Mouse (Mus musculus) retina, postnatal 7 days (tissue): Measurements from ENCODE around the gene Dnajb2.

Experiments used
- DNase-seq: peaks from one replicate; pipeline ENCODE4 v3.0.0-alpha.2; 2012; ENCODE audit warnings: low read depth, low spot score

Dnajb2 gene

DNA sequence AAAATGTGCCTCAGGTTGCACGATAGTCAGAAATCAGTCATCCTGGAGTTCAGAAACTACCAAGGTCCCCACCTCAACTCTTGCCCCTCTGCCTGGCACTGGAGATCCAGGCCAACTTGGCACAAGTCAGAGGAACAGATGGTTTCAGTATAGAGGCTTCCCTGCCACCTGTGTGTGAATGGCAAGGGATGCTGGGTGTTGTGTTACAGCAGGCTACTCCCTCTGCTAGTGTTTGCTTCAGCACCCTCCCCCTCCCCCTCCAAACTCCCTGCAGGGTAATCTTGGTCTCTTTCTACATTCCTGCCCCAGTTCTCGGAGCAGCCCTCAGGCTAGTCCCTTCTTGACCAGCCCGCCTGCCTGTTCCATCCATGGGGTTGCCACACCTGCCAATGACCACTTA is 14.3 kb downstream of the Dnajb2 start:
- no peak for DNase-seq

DNA sequence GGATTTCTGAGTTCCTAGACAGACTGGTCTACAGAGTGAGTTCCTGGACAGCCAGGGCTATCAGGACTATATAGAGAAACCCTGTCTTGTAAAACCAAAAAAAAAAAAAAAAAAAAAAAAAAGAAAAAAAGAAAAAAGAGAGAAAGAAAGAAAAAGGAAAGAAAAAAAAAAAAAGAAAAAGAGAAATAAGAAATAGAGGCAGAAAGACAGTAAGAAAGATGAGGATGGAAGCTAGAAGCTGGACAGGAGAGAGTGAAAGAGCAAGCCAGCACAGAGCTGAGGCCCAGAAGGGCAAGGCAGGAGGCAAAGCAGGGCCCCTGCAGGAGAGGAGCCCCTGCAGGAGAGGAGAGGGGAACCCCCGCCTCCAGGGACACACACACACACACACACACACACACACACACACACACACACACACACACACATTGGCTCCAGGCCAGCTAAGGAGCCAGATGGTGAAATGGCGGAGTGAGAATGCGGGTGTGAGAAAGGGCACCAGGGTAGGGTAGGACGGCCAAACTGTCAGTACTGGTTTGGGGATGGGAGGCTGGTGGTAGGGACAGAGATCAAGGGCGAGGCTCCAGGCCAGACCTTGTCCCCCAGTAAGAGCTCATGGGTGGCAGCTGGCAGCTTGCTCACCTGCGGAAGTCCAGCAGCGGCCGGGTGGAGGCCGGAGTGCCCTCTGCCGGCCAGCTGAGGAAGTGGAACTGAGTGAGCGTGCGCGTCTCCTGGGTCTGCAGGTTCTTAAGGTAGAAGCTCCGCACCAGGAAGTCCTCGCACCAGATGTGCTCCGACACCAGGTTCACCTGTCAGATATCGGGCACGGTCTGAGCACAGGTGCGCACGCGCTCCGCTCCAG is 15.1 kb downstream of the Dnajb2 start:
- DNase-seq, result peak; percentile 70

DNA sequence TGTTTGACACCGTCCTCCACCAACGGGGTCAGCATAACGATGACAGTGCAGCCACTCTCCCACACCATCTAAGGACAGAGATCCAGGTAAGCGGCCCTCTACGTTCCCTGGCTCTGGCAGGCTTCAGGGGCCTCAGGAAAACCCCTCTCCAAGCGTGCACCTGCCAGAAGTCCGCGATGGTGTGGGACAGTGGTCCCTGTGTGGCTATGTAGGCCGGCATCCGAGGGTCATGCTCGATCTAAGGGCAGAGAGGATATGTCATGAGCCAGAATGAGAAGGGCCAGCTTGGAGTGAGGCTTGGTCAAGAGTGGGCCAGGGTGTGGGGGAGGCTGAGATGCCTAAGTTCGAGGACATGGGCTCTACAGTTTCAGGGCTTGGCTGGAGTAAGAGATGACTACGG is 16.1 kb downstream of the Dnajb2 start:
- DNase-seq, result no peak

DNA sequence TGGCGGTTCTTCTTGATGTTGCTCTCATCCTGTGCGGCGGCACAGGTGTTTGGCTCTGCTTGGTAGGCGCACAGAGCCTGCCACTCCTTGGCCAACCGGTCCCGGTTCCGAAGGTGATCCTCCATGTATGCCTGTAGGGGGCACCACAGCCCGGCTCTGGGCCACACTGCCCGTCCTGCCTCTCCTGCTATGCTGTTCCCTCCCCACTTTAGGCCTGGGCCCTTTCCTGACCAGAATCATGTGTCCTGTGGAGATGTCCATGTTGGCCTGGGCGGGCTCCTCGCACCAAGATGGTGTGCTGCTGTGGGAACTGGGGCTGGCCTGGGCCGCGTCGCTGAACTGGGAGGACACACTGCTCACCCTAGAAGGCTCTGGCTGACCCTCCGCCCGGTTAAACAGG is 16.8 kb downstream of the Dnajb2 start:
- DNase-seq, result no peak

DNA sequence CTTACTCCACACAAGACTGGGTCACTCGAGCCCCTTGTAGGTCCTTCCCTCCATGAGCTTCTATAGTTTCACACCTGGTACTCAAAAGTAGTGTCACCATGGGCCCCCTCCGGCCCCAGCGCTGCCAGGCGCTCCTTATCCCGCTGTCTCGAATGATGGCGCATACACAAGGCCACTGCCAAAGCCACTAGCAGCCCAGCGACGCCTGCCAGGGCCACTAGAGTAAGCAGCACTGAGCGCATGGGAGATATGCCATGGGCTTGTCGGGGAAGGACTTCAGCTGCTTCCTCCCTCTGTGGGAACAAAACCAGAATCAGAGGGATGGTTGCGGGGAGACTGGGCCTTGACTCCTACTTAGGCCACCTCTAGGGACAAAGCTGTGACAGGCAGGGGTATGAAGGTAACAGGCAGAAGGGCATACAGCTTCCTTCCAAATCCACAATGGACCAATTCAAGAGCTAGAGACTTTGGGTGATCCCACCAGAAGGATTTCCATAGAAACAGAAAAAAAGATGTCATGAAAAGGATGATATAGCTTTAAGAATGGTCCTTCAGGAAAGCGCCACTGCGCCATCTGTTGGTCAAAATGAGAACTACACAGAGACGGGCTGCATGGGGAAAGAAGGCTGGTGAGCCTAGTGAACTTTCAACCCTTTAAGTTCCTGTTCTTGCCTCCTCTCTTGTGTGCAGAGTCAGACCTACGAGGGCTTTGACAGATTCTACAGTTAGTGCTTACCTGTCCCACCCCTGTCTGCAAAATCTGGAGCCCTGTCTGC is 17.8 kb downstream of the Dnajb2 start:
- peak; percentile 70 for DNase-seq

DNA sequence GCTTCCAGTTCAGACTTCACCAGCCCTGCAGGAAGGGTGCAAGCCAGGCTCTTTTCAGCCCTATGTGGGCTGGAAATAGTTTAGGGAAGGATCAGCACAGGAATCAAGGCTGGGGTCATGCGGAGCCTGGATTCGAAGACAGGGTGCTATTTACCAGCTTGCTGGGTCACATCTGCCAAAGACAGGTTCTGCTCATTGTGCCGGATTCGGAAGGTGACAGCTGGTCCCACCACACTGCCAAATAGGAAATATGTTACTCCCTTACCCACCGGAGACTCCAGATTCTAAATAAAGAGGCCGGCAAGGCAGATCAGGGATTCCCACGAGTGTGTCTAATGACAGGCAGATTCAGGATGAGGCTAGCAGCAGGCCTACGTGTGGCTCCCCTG is 18.4 kb downstream of the Dnajb2 start:
- no peak for DNase-seq

DNA sequence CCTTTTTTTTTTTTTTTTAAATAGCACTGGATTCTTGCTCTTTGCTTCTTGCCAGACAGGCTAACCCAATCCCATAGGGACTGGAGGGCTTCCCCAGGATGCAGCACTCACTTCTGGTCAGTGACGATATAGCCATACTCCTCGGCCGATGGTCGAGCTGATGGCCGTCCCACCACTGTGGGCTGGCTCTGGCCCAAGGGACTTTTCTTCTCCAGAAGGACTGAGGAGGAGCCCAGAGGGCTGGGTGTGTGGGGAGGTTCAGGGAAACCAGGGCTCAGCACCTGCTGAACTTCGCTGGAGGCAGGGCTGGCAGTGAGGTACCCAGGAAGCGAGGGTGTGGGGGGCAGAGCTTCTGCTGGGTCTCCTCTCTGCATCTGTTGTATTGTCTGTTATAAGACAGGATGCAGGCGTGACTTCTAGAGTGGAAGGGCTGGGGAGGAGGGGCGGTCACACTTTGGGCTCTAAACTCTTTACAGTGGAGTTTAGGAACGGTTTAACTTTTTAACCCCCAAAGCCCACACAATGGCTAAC is 19.4 kb downstream of the Dnajb2 start:
- no peak for DNase-seq

DNA sequence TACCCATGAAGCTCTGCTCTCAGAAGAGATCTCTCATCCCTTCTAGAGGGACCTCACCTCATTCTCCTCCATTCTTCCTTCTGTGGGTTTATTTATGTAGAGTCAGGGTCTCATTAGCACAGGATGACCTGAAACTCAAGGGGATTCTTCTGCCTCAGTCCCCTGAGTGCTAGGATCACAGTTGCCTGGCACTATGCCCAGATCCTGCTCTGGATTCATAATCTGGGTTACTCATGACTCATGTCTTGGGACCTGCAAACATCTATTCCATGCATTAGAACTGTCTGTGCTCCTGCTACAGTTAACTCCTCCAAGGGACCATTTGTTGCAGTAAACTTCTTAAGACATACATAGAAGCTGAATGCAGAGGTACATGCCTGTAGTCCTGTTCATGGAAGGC is 25.1 kb downstream of the Dnajb2 start:
- DNase-seq, result no peak

DNA sequence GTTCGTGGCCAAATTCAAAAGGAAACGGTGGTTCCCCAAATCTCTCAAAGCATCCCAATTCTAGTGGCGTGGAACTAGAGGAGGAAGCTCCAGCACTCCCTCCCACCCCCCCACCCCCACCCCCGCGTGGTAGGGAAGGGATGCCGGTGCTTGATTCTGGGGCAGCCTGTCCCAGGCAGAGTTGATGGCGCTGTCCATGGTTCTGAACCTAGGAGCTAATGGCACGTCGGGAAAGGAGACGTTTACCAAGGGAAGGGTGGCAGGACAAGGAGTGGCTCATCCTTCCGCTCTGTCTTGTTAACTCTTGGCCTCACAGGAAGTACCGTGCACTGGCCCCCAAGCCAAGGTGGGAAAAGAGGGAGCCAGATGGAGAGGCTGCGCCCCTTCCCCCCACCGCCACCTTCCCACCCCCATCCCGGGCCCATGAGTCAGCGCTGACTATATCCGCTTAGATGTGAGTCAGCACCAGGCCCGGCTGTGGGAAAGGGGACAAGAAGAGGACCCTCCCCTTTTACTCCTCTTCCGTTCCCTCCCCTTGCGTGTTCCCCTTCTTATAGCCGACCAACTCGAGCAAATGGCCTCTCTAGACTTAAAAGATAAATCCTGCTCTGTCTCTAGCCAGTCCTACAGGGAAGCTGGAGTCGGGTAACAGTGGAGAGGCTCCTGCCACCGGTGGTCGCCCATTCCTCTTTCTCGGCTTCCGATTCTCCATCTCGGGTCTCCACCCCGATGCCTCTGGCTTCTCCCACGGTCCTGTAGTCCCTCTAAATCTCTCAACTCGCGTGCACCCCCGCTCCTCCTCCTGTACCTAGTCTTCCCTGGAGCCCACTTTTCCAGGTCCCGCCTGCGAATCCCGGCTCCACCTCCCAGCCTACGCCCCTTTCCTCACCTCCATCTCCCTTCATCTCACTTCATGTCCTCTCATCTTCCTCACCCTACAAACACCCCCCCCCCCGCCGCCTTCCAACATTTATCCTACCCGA is 27.1 kb downstream of the Dnajb2 start:
- peak; percentile 37 for DNase-seq

DNA sequence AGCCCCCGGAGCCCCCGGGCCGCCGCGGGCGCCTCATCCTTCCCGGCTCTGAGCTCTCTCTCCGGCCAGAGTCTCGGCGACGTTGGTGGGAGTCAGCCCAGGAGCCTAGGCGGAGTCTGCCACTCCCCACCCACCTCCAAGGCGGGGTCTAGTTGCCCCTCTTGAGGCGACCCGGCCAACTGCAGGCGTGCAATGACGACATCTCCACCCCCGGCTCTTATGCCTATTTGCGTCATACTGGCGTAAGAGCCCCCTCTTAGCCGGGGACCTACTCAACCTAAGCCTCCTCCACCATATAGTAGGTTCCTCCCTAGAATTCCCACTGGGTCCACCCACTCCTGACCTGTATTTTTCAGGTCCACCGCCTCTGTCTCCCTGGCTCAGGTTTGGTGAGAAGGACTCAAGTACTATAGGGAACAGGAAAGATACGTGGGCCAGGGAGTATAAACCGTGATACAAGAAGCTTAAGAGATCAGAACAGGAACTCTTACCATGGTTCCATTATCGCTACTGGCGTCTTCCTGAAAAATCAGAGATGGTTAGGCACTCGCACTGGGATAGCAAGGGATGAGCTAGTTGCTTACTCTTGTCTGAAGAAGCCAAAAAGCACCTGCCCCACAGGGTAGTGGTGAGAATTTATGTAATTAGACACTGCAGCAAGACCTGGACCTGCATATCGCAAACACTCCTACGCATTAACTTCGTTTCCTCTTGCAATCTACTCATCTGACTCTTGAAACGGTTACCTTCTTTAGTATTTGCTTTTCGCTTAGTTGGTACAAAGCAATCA is 28.1 kb downstream of the Dnajb2 start, which contains the start of gene Ptprn:
Gene Ptprn (minus strand): TSS at position 412 of the 790 bp plus-strand sequence.
- peak; percentile 17 for DNase-seq

DNA sequence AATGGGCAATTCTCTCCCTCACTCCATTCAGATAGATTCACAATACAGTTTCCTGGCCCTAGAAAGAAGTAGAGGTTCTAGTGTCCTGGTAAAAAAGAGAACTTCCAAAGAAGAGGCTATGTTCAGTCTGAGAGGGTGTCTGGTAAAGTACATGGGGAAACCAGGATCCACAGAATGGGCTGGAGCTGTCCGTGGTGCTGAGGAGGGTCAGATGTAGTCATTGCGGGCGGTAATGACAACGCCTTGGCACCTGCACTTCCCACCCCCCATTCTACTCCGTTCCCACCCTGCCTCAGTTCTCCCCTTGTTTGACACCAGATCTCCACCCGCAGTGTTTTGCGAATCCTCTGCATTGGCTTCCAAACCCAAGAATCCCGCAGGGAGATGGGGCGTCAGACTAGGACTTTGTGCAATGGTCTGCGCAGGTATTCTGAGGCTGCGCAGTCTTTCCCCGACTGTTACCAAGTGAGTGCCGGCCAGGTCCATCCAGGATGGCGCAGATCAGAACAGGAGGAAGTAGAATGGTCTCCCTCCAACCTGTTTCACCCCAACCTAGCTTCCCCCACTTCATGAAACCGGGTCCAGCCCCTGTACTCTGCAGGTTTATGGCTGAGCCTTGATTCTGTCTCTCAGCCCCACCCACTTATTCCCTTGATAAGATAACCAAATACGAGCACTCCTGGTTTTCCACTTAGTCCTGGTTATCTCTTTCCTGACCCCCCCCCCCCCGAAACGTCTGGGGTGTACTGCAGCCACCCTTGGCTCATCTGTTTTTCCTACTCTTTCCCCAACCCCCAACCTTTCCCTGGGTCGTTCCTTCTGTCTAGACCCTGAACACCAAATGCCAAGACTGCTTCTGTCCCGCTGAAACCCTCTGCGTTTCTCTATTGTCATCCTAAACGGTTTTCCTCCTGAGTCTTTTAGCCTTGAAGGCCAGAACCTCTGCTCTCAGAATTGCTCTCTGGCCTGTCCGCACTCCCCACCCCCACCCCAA is 41.3 kb downstream of the Dnajb2 start:
- DNase-seq, result no peak

DNA sequence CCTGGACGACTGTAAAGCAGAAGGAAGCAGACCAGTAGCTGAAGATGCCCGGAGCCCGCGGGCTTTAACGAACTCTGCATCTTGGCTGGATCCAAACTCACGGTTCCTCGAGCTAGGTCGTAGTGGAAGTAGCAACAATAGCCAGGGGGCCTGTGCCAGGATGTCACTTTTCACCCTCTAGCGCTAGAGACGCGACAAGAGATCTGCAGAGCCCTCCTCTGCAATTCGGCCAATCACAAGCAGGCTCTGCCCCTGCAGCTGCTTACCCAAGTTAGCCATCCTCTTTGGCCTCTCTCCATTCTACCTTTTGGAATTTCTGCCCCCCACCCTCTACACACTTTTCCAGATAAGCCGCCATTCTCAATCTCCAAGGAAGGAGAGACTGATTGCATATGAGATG is 42.0 kb downstream of the Dnajb2 start, which contains the start of gene Resp18:
Gene Resp18 (minus strand): TSS at position 188 of the 400 bp plus-strand sequence.
- no peak for DNase-seq

DNA sequence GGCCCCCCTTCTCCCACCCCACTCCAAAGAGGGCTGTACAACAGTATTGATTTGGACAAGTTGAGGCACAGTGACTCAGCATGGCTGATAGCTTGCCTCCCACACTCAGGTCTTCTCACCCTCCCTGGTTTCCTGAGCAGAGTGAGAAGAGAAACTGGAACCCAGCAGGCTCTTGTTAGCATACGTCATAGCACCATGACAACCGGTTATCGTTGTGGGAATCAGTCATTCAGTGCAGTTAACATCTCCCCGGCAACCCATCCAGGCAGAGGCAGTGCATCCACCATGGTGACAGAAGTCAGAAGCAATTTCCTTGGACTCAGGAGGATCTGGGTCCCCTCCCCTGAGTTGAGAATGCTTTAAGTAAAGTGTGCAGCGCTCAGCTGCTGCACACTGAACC is 46.8 kb downstream of the Dnajb2 start:
- no peak for DNase-seq

DNA sequence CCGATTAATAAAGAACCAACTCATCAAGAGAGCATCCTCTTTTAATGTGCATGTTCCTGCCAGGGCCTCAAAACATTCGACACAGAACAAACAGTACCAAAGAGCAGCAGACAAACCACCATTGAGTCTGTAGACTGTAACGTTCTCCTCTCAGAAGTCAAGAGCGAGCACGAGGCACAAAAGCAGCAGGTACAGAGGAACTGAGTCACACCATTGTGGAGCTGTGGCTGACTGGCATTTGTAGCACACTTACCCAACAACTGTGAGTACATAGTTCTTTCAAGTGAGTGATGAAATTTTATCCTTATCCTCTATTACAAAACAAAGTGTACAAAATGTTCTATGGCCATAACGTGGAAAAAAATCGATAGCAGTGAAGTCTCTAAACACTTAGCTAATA is 48.7 kb downstream of the Dnajb2 start:
- DNase-seq, result no peak

DNA sequence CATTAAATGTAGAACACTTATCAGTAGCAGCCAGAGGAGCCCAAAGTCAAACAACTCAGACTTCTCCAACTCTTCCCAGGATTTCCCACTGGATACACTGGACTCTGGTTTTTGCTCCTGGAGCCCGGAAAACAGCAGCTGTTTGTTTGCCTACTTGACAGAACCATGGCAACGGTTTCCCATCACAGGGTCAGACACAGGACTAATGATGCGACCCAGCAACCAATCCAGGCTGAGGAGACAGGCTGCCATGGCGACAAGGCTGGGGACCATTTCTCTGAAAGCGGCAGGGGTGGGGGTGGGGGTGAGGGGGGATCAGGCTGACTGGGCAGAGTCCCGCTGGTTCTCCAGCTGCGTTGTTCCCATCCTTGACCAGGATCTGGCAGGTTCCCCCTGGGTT is 53.2 kb downstream of the Dnajb2 start:
- peak; percentile 30 for DNase-seq

DNA sequence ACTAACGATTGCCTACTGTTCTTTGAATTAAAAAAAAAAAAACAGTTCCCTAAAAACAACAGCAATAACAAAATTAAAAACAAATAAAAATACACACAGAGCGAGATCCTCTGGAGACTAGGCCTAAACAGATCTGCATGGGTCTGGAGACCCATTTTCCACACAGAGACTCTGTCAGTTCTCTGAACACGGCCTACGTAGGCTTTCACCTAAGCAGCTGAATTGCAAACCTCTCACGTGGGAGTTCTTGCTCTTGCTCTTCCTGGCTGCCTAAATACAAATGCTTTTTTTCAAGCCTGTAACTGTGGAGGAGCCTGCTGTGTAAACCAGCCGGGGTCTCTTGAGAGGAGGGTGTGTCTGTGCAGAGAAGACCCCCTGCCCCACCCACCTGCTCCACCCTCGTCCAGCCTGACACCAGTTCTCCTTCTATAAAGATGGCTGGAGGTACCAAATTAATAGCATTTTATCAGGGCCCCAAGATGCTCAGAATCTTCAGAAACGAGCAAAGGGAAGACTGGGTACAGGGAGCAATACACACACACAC is 53.8 kb downstream of the Dnajb2 start:
- no peak for DNase-seq

DNA sequence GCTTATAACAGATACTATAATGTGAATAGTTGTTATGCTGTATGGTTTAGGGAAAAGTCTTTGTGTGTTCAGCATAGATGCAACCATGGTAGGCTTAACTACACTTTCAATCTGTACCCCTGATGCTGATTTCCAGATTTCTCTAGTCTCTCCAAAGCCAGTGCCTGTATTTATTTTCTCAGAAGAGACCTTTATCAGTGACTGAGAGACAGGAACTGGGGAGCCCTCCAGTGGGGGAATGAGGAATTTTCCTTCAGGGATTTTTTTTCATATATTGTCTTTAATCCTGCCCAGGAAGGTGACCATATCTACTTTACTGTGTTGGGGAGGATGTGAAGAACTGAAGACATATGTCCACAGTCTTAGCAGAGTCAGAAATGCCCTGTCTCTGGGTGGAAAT is 54.4 kb downstream of the Dnajb2 start:
- peak; percentile 25 for DNase-seq

DNA sequence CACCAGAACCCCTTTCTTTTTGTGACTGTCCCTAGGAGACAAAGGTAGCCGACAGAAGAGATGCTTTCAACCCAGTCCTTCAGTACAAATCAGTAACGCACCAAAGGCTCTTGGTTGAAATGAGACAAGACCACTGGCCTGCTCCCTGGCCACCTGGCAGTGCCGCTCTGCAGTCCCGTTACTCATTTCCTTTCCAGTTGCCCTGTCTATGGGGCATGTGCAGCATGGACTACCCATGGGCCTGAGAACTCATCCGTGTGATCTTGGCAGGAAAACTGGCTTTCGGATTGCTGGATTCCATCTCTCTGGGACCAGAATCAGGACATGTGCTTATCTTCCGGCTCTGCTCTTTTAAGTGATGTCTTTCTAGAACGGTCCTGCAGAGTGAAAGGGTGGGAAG is 55.1 kb downstream of the Dnajb2 start:
- DNase-seq, result no peak
